ENCODE assay signal across 22 mouse cellular contexts in genomic region chr14:111683543-111683942, GRCm38 (mm10). TPM values are rescaled to one million over a fixed set of nuclear protein-coding genes. Genes with fewer than 3 reads are reported as not detected.
"Had no signal": no experiment of that assay in that cellular context is flagged by ENCODE, and none has a peak within 500 bp of the region (broad histone marks: within the 10 kb centered on the region; RNA-seq: fewer than 3 reads in every experiment).

No protein-coding gene starts in this region.

- DNase-seq: kidney, adult 18-20 months; kidney, adult 9 months; kidney, postnatal 14 days; kidney, postnatal 4 days; layer of hippocampus, adult 9-11 months; liver; lung, adult 18-20 months; right cerebral cortex, adult 18-20 months; right cerebral cortex, postnatal 14 days; right cerebral cortex, postnatal 4 days; thymus, adult 2 months; thymus, postnatal 14 days; thymus, postnatal 4 days had no signal

- ATAC-seq: liver, embryonic 12.5 days had no signal

- H3K4me3 ChIP-seq: limb, embryonic 10.5 days; limb, embryonic 13.5 days; liver, embryonic 12.5 days; liver, embryonic 15.5 days; neural tube, embryonic 12.5 days; neural tube, embryonic 15.5 days had no signal

- H3K27ac ChIP-seq: limb, embryonic 10.5 days; limb, embryonic 13.5 days; liver, embryonic 12.5 days; liver, embryonic 15.5 days; macrophage; neural tube, embryonic 12.5 days; neural tube, embryonic 15.5 days; stomach, postnatal 0 days had no signal

- H3K9me3 ChIP-seq: limb, embryonic 10.5 days; limb, embryonic 13.5 days; liver, embryonic 12.5 days; liver, embryonic 15.5 days; neural tube, embryonic 12.5 days; neural tube, embryonic 15.5 days had no signal

- H3K27me3 ChIP-seq: neural tube, embryonic 12.5 days; neural tube, embryonic 15.5 days had no signal

- H3K4me2 ChIP-seq: limb, embryonic 13.5 days; liver, embryonic 12.5 days; liver, embryonic 15.5 days; neural tube, embryonic 12.5 days; neural tube, embryonic 15.5 days had no signal

- H3K36me3 ChIP-seq: limb, embryonic 10.5 days; limb, embryonic 13.5 days; liver, embryonic 12.5 days; liver, embryonic 15.5 days had no signal

- H3K9ac ChIP-seq: limb, embryonic 13.5 days; liver, embryonic 12.5 days; liver, embryonic 15.5 days; neural tube, embryonic 12.5 days; neural tube, embryonic 15.5 days had no signal

RNA-seq across cellular contexts. Expression of gene Slitrk5, which starts 8.6 kb away (rescaled TPM):
- total RNA-seq: megakaryocyte, adult 5-6 weeks had no signal
- polyA plus RNA-seq: liver, embryonic 15.5 days; macrophage had no signal
